Mouse (Mus musculus) NIH3T3 (cell line): ENCODE results near the gene Cryl1.
A peak's percentile ranks its signal among the peaks of the same experiment; 100 is the strongest.

Source experiments
- DNase-seq: peaks from one replicate; pipeline ENCODE4 v3.0.0-alpha.2; 2012; ENCODE audit warnings: low read depth

The Cryl1 gene

GRCm38 (mm10) chr14:57372348-57373102, 25.8 kb downstream of the Cryl1 start:
- peak; percentile 86 for DNase-seq

DNA sequence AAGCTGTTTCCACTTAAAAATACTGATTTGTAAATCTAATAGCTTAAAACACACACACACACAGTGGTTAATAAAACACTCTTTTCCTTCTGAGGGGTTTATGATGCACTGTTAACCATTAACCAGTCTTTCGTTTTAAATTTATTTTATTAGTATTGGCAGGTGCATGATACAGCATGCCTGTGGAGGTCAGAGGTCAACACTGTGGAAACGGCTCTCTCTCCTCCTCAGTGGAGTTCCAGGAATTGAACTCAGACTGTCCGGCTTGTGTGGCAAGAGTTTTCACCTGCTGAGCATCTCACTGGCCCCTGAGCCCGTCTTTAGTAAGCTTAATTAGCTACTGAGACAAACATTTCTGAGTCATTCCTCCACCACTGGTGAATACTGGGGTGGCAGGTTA, 31.0 kb downstream of the Cryl1 start:
- no peak for DNase-seq

DNA sequence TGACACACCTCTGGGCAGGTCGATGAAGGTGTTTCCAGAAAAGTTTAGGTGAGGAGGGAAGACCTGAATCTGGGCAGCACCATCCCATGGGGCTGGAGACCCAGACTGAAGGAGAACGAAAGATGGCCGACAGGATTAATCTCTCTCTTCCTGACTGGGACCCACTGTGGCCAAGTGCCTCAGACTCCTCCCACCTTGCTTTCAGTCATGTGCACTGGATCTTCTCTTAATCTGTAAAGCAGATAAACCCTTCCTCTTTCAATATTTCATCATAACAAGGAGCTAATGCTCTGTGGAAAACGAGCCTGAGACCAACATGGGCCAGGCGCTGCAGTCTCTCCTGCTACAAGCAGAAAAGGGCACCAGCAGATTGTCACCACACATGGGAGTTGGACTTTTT, 31.6 kb downstream of the Cryl1 start:
- no peak for DNase-seq

GRCm38 (mm10) chr14:57365341-57365740, 33.0 kb downstream of the Cryl1 start:
- DNase-seq = no peak

DNA sequence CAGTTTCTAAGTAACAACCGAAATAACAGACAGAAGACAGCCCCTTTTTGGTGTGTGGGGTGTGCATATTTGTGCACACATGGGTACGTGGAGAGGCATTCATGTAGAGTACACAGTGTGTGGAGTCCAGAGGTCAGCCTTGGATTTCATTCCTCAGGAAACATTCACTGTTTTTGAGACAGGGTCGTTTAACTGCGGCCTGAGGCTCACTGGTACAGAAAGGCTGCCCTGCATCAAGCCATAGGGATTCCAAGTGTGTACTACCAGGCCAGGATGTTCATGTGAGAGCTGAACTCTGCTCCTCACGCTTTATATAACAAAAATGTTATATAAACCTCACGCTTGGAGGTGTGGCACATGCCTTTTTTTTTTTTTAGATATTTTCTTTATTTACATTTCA, 34.5 kb downstream of the Cryl1 start:
- no peak for DNase-seq

DNA sequence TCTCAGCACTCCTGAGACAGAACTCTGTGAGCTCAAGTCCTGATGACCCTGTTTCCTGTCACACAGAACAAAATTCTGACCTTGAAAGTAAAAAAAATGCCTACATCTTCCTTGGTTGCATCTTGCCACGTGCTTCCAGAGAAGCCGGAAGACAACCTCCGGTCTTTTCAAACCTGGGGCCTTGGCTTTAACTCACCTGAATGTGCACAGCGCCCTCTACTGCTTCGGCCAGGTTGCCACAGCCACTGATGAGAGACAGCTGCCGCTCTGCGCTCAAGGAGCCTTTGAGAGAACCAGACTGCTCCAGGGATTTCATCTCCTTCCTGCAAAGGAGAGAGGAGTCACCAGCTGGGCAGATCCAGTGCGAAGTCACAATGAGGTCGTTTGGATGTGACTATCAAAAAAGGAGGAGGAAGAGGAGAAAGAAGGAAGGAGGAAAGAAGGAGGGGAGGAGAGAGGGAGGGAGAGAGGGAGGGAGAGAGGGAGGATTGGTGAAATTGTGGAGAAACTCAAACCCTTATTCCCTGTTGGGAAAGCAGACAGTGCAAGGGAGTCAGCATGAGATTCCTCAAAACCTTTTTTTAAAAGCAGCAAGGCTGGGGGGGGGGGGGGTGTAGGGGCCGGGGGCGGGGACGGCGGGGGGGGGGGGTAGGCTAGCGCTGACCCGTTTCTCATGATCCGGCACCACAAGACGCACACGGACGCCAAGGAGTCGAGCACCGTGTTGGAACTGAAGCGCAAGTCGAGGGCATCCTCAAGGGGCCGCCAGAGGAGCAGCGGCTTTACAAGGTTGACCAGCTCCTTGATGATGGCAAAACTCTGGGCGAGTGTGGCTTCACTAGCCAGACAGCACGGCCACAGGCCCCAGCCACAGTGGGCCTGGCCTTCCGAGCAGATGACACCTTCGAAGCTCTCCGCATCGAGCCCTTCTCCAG, 35.3 kb downstream of the Cryl1 start:
- peak; percentile 80 for DNase-seq

GRCm38 (mm10) chr14:57357030-57357429, 41.3 kb downstream of the Cryl1 start:
- no peak for DNase-seq

GRCm38 (mm10) chr14:57351521-57352235, 46.7 kb downstream of the Cryl1 start:
- no peak for DNase-seq

DNA sequence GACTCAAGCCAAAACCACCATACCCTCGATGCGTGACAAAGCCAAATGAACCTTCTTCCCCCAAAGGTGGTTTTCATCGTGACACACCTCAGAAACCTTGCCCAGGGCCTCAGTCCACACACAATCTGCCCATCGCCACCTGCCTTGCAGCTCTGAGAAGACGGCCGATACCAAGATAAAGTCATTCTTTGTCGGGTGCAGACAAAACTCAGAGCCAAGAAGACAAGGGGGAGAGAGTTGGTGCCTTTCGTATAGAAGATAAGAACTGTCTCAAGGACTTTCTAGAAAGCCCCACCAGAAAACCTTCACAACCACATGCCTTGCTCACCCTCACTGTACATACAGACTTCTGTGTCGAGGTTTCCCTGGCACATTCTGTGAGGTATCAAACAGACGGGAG, 48.4 kb downstream of the Cryl1 start:
- DNase-seq = no peak

- DNase-seq = peak; percentile 11
Measured at GRCm38 (mm10) chr14:57348155-57348554, 50.2 kb downstream of the Cryl1 start.

DNA sequence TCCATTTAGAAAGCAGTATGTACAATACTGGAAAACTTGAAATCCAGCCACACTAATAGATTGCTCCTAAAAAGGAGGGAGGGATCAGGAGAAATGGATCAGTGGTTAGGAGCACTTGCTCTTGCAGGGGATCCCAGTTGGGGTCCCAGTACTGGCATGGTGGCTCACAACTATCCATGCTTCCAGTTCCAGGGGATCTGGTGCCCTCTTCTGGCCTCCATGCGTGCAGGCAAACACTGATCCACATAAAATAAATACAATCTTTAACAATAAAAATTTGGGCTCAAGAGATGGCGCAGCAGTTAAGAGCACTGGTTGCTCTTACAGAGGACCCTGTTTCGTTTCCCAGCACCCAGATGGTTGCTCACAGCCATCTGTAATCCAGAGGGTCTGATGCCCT, 52.2 kb downstream of the Cryl1 start:
- DNase-seq = no peak

DNA sequence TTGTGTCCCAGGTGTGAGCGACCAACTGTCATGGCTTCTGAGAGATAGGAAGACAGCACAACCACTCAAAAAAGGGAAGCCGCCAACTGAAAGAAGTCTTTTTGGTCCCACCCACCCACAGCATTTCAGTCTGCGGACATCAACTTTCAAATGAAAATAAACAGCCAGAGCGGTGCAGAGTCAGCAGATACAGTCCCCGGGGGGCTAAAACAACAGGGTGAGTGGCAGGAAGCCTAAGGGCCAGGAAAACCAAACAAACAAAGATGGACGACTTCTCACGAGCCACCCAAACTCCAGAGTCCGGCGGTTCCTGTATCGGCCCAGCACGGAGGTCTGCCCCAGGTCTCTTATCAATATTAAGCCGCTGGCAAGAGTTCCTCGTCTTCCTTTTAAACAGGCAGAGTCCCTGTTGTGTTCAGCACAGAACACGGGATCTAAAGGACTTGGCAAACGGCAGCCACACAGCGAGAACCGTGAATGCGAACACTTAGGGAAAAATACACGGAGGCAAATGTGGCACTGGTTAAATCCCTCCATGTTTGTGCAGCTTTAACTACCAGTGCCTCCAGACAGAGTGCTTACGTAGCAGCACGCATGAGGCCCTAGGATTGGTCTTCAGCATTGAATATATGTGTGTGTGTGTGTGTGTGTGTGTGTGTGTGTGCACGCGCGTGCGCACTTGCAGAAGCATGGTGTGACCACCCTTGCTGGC, 53.4 kb downstream of the Cryl1 start:
- no peak for DNase-seq

DNA sequence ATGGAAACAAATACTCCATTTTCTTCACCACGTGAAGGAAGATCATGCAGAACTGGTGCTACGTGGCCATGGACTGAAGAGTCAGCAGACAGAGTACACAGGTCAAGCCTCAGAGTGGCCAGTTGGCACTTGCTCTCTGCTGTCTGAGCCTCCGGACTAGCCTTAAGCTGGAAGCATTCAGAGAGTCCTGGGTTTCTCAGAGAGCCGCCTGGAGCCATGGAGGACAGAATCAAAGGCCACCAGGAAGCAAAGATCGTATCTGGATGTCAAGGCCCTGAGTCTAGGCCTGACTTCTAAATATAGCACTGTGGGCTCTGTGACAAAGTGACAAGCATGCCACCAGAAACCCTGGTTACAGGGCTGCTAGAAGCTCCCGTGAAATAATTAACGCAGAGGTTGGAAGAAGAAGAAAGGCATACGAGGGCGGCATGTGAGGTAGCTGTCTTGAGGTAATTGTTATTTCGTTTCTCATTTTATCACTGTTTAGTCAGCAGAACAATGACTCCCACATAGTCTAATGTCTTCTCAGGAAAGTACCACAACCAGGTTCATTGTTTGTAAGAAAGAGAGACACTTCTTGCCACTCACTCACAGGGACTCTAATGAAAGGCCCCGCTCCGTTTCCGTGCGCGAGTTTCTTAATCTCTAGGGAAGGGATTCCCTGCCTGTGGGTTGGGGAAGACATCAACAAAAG, 55.1 kb downstream of the Cryl1 start:
- no peak for DNase-seq

GRCm38 (mm10) chr14:57342316-57343055, 55.8 kb downstream of the Cryl1 start:
- DNase-seq = no peak

DNA sequence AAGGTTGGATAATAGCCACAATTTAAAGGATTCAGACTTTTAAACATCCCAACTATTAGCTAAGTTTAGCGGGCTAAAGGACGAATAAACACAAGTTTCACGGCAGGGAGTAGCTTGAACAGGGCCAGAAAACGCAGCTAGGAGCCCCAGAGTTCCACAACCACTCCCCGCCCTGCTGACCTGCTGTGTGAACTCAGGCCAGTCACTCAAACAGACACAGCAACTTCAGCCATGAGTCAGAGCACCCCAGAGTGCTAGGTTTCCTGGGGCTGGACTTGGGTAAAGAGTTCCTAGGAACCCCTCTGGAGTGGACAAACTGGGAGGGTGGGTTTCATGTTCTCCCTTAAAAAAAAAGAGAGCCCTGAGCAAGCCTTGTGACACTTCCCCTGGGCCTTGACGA, 59.7 kb downstream of the Cryl1 start:
- DNase-seq = peak; percentile 42

GRCm38 (mm10) chr14:57334833-57335232, 63.5 kb downstream of the Cryl1 start:
- DNase-seq = peak; percentile 7

DNA sequence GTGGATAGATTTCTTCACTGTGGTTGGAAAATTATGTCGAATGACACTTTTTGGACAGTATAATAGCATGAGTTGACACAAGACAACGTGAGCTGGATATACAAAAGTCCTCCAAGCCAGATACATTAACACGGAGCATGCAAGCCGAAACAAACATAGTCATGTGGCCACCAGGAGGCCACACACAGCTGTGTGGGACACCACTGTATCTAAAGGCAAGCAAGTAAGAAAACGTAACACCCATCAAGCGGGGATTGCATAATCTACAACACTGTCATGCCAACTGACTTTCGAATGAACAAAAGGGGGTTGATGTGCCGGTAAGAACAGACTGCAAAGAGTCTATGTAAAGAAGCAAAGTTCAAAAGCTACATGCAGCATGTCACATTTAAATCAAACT, 65.8 kb downstream of the Cryl1 start:
- no peak for DNase-seq

GRCm38 (mm10) chr14:57331097-57331496, 67.2 kb downstream of the Cryl1 start:
- no peak for DNase-seq

- DNase-seq = no peak
Measured at GRCm38 (mm10) chr14:57329600-57329999, 68.7 kb downstream of the Cryl1 start.

- DNase-seq = no peak
Measured at GRCm38 (mm10) chr14:57326771-57327170, 71.6 kb downstream of the Cryl1 start.

DNA sequence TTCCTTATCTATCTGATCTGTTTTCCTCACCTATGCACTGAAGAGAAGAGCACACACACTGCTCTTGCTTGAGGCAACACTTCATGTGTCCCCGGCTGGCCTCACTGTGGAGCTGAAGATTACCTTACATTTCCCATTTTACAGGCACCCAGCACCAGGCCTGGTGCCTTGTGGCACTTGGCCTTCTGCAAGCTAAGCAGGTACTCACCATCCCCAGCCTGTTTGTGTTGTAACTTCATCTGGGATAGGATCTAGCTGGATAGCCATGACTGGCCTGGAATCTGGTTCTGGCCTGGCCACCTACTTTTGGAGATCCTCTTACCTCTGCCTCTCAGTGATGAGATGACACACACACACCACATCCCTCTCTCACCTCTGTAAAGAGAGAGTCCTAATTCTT, 79.5 kb downstream of the Cryl1 start:
- DNase-seq = no peak
